Mouse (Mus musculus): ENCODE data around the gene Atad3a. TPM values are rescaled to one million over a fixed set of nuclear protein-coding genes. Genes with fewer than 3 reads are reported as not detected.

The Atad3a gene
- polyA plus RNA-seq, 1 experiment from 2014 or later = 26.1 TPM

- Histone ChIP-seq H3K36me3 (ENCODE audit: insufficient read depth, low read length) (no peaks in the 10 kb centered on the region; the same call in 1 of the 2 replicates), H3K9ac (replicated peaks; ENCODE audit: low read depth) (no peak overlapping the region), H3K27ac (ENCODE audit: low read length) (no peak overlapping the region), H3K4me2 (replicated peaks; ENCODE audit: low read depth, low read length) (no peak overlapping the region), H3K4me1 (ENCODE audit: insufficient read depth, low read depth, low read length) (peaks cover 6% of the 10 kb centered on the region; the same call in 1 of the 2 replicates), H3K9me3 (ENCODE audit: low read length) (no peaks in the 10 kb centered on the region), H3K27me3 (replicated peaks; ENCODE audit: insufficient read depth, low read length) (no peaks in the 10 kb centered on the region), H3K4me3 (ENCODE audit: low read depth, low read length) (no peak overlapping the region)
- 75% methylated on average over 6 of the region's 6 CpGs for WGBS
- TF ChIP-seq EP300 (IDR thresholded peaks at IDR 0.05) (no peak), CTCF (IDR thresholded peaks at IDR 0.05) (no peak)
- ATAC-seq (no peak), DNase-seq (ENCODE audit: low spot score) (no peak)
These were observed 21.7 kb downstream of the Atad3a start for GRCm38 (mm10) chr4:155739152-155739551.

DNA sequence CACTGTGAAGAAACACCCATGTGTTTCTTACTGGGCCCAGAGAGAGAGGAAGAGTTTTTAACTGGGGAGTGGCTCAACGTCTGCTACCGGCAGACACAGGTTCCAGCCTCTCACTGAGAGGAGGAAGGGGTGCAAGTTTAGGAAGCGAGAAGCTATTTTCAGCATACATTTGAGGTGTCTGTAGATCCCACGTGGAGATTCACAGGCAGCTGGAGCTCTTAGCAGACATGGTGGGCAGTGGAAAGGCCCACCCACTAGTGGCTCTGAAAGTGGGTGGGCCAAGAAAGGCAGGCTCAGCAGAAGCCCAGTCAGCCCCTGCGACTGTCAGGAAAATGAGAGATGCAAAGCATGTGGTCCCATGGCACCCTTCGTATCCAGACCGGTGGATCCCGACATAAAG is 22.6 kb downstream of the Atad3a start:
- Histone ChIP-seq H3K4me1 (ENCODE audit: insufficient read depth, low read depth, low read length) (peaks cover 6% of the 10 kb centered on the region; the same call in 1 of the 2 replicates), H3K27ac (ENCODE audit: low read length) (no peak overlapping the region), H3K4me2 (replicated peaks; ENCODE audit: low read depth, low read length) (no peak overlapping the region), H3K9me3 (ENCODE audit: low read length) (no peaks in the 10 kb centered on the region), H3K4me3 (ENCODE audit: low read depth, low read length) (no peak overlapping the region), H3K9ac (replicated peaks; ENCODE audit: low read depth) (no peak overlapping the region), H3K27me3 (replicated peaks; ENCODE audit: insufficient read depth, low read length) (no peaks in the 10 kb centered on the region), H3K36me3 (ENCODE audit: insufficient read depth, low read length) (no peaks in the 10 kb centered on the region; the same call in 1 of the 2 replicates)
- no peak for ATAC-seq
- WGBS = 48% methylated on average over 8 of the region's 8 CpGs
- TF ChIP-seq CTCF (IDR thresholded peaks at IDR 0.05) = no peak
- no peak for TF ChIP-seq EP300 (IDR thresholded peaks at IDR 0.05)
- DNase-seq (ENCODE audit: low spot score) = no peak

DNA sequence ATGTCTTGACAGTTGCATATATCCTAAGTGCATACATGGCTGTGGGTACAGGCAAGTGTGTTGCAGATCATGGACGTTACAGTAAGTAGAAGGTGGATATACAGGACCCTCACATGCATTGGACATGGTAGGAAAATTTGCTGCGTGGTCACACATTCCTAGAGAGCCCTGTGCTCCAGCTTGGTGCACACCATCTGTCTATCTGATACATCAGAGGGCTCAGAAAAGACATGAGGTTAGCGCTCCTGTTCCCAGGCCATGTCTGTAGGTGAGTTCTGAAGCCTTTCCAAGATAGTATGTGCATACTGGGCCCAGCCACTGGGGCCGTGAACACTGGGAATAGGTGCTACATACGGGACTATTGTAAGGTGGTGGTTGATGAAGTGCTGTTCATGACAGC is 24.5 kb downstream of the Atad3a start:
- Histone ChIP-seq H3K4me2 (replicated peaks; ENCODE audit: low read depth, low read length) (no peak overlapping the region), H3K9ac (replicated peaks; ENCODE audit: low read depth) (no peak overlapping the region), H3K27me3 (replicated peaks; ENCODE audit: insufficient read depth, low read length) (no peaks in the 10 kb centered on the region), H3K4me1 (ENCODE audit: insufficient read depth, low read depth, low read length) (peaks cover 6% of the 10 kb centered on the region; the same call in 1 of the 2 replicates), H3K4me3 (ENCODE audit: low read depth, low read length) (no peak overlapping the region), H3K9me3 (ENCODE audit: low read length) (no peaks in the 10 kb centered on the region), H3K27ac (ENCODE audit: low read length) (no peak overlapping the region), H3K36me3 (ENCODE audit: insufficient read depth, low read length) (peaks cover 4% of the 10 kb centered on the region; the same call in 1 of the 2 replicates)
- DNase-seq (ENCODE audit: low spot score) (no peak), ATAC-seq (no peak)
- no peak for TF ChIP-seq CTCF (IDR thresholded peaks at IDR 0.05)
- WGBS = 90% methylated on average over 5 of the region's 5 CpGs

GRCm38 (mm10) chr4:155735788-155736187 is 25.1 kb downstream of the Atad3a start:
- H3K4me1 ChIP-seq (ENCODE audit: insufficient read depth, low read depth, low read length) = peaks cover 6% of the 10 kb centered on the region; the same call in 1 of the 2 replicates
- WGBS = 77% methylated on average over 5 of the region's 5 CpGs
- TF ChIP-seq EP300 (IDR thresholded peaks at IDR 0.05) = no peak
- no peak for TF ChIP-seq CTCF (IDR thresholded peaks at IDR 0.05)
- H3K36me3 ChIP-seq (ENCODE audit: insufficient read depth, low read length) = peaks cover 4% of the 10 kb centered on the region; the same call in 1 of the 2 replicates
- H3K9me3 ChIP-seq (ENCODE audit: low read length) = no peaks in the 10 kb centered on the region
- peak overlapping the region; percentile 81 for H3K4me3 ChIP-seq (ENCODE audit: low read depth, low read length)
- H3K27me3 ChIP-seq (replicated peaks; ENCODE audit: insufficient read depth, low read length) = no peaks in the 10 kb centered on the region
- peak overlapping the region; percentile 88 for H3K4me2 ChIP-seq (replicated peaks; ENCODE audit: low read depth, low read length)
- ATAC-seq = no peak
- peak overlapping the region; percentile 54 for H3K9ac ChIP-seq (replicated peaks; ENCODE audit: low read depth)
- H3K27ac ChIP-seq (ENCODE audit: low read length) = no peak overlapping the region
- DNase-seq (ENCODE audit: low spot score) = no peak

- TF ChIP-seq CTCF (IDR thresholded peaks at IDR 0.05) (no peak; the same call in 1 of the 2 replicates), EP300 (IDR thresholded peaks at IDR 0.05) (no peak)
- no peaks in the 10 kb centered on the region for H3K9me3 ChIP-seq (ENCODE audit: low read length)
- peak overlapping the region; percentile 87 for H3K27ac ChIP-seq (ENCODE audit: low read length)
- H3K9ac ChIP-seq (replicated peaks; ENCODE audit: low read depth) = peak overlapping the region; percentile 54
- no peaks in the 10 kb centered on the region for H3K27me3 ChIP-seq (replicated peaks; ENCODE audit: insufficient read depth, low read length)
- DNase-seq (ENCODE audit: low spot score) = peak; percentile 54
- H3K4me2 ChIP-seq (replicated peaks; ENCODE audit: low read depth, low read length) = peak overlapping the region; percentile 88
- H3K36me3 ChIP-seq (ENCODE audit: insufficient read depth, low read length) = peaks cover 4% of the 10 kb centered on the region; the same call in 1 of the 2 replicates
- ATAC-seq = peak; percentile 82
- 2% methylated on average over 37 of the region's 79 CpGs for WGBS
- peaks cover 6% of the 10 kb centered on the region; the same call in 1 of the 2 replicates for H3K4me1 ChIP-seq (ENCODE audit: insufficient read depth, low read depth, low read length)
- peak overlapping the region; percentile 81 for H3K4me3 ChIP-seq (ENCODE audit: low read depth, low read length)
These were observed 25.8 kb downstream of the Atad3a start for GRCm38 (mm10) chr4:155734951-155735702.

- TF ChIP-seq CTCF (IDR thresholded peaks at IDR 0.05) (no peak; the same call in 1 of the 2 replicates), EP300 (IDR thresholded peaks at IDR 0.05) (no peak)
- DNase-seq (ENCODE audit: low spot score) (peak; percentile 96), ATAC-seq (peak; percentile 93)
These were observed 26.4 kb downstream of the Atad3a start, which contains the start of gene Tmem240 for GRCm38 (mm10) chr4:155734350-155734941. Gene Tmem240 (plus strand): TSS chr4:155734800.

More at GRCm38 (mm10) chr4:155734350-155734941, 26.4 kb downstream of the Atad3a start, which contains the start of gene Tmem240:
- Histone ChIP-seq H3K4me2 (replicated peaks; ENCODE audit: low read depth, low read length) (peak within 1 kb of the TSS; percentile 88), H3K4me3 (ENCODE audit: low read depth, low read length) (peak within 1 kb of the TSS; percentile 81), H3K4me1 (ENCODE audit: insufficient read depth, low read depth, low read length) (peaks cover 6% of the 10 kb centered on the region; the same call in 1 of the 2 replicates), H3K27ac (ENCODE audit: low read length) (peak within 1 kb of the TSS; percentile 87), H3K36me3 (ENCODE audit: insufficient read depth, low read length) (peaks cover 4% of the 10 kb centered on the region; the same call in 1 of the 2 replicates), H3K9ac (replicated peaks; ENCODE audit: low read depth) (peak within 1 kb of the TSS; percentile 54), H3K27me3 (replicated peaks; ENCODE audit: insufficient read depth, low read length) (no peaks in the 10 kb centered on the region), H3K9me3 (ENCODE audit: low read length) (no peaks in the 10 kb centered on the region)
- under 1% methylated on average over 23 of the region's 35 CpGs for WGBS

Data from lung, postnatal 0 days (tissue).